Mouse (Mus musculus) embryonic stem cell, embryonic (primary cell): ENCODE results near the gene Hmx2.

Experiments
- CTCF ChIA-PET, 4 experiments: fragments of 300-600 bp in 2 of 4; fragments of 350-600 bp in 2 of 4; sonication (Branson Sonifier 250); formaldehyde crosslinking; loops; one replicate each; lab custom pipeline; 2022; ENCODE audit warnings: inconsistent platforms in 2 of 4; lab: Charles Lee
- POLR2A ChIA-PET, 4 experiments: fragments of 300-600 bp in 2 of 4; fragments of 350-600 bp in 2 of 4; sonication (Branson Sonifier 250); formaldehyde crosslinking; loops; one replicate each; lab custom pipeline; 2022; ENCODE audit warnings: antibody characterized with exemption in 4 of 4, inconsistent platforms in 1 of 4; lab: Charles Lee

Hmx2 gene

DNA sequence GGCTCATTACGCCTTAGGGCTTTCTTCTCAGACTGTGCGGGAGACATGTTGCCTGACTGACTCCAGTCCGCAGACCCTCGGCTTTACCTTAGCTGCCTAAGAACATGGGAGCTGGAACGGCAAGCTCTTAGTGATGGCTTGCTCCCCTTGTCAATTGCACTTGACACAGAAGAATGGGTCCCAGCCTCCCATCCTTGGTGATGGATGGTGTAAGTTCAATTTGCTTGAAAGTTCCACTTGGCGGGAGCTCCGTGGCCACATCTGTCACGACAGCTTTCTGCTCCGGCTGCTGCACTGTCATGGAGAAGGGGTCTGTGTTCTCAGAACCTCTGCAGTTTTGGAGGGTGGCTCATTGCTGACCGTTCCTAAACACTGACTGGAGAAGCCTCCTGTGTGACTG lies 56.4 kb downstream of the Hmx2 start:
- CTCF ChIA-PET = interaction anchor here in 1 of 4 experiments (0.5 kb wide), 1 partner anchor 196 kb away, joined by 3 read pairs; no protein-coding TSS in a partner anchor

DNA sequence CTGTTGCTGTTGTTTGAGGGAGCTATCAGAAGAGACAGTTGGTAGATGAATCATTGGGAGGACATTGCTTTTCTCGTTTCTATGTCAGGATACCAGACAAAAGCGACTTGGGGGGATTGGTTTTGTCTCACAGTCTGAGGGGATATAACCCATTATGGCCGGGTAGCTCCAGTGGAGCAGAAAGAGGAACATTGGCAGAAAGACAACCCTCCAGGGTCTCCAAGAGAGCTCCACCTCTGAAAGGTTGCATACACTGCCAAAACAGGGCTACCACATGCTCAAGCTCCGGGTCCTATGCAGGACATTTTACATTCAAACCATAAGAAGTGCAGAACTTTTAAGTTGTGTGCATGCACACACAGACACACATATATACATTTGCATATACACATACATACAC lies 56.9 kb downstream of the Hmx2 start:
- ChIA-PET POLR2A (no interaction called here), CTCF (interaction anchor here in 1 of 4 experiments (0.6 kb wide), 1 partner anchor 195 kb away, joined by 3 read pairs; no protein-coding TSS in a partner anchor)

More for the DNA sequence above, 56.4 kb downstream of the Hmx2 start:
- POLR2A ChIA-PET = no interaction called here
